Mouse (Mus musculus): ENCODE measurements around the gene Adamts8. TPM values are rescaled to one million over a fixed set of nuclear protein-coding genes. Genes with fewer than 3 reads are reported as not detected.

The Adamts8 gene
- polyA plus RNA-seq, 1 experiment from 2014 or later, result 4.1 TPM

- Histone ChIP-seq H3K27me3 (replicated peaks; ENCODE audit: control insufficient read depth, insufficient read depth, low read length) (no peaks in the 10 kb centered on the region), H3K27ac (ENCODE audit: low read depth, low read length) (no peak overlapping the region), H3K36me3 (ENCODE audit: control insufficient read depth, insufficient read depth) (no peaks in the 10 kb centered on the region), H3K4me1 (replicated peaks; ENCODE audit: control insufficient read depth, insufficient read depth, low read length) (no peaks in the 10 kb centered on the region), H3K4me2 (replicated peaks; ENCODE audit: low read depth) (no peak overlapping the region), H3K9ac (ENCODE audit: low read depth, low read length) (no peak overlapping the region), H3K9me3 (ENCODE audit: control insufficient read depth) (no peaks in the 10 kb centered on the region), H3K4me3 (ENCODE audit: low read depth, low read length) (no peak overlapping the region)
- TF ChIP-seq CTCF (IDR thresholded peaks at IDR 0.05; ENCODE audit: low read depth), result no peak
- ATAC-seq, result no peak
- WGBS, result 38% methylated on average over 3 of the region's 3 CpGs
Observed at GRCm38 (mm10) chr9:30912161-30912560, 30.2 kb upstream of the Adamts8 start.

DNA sequence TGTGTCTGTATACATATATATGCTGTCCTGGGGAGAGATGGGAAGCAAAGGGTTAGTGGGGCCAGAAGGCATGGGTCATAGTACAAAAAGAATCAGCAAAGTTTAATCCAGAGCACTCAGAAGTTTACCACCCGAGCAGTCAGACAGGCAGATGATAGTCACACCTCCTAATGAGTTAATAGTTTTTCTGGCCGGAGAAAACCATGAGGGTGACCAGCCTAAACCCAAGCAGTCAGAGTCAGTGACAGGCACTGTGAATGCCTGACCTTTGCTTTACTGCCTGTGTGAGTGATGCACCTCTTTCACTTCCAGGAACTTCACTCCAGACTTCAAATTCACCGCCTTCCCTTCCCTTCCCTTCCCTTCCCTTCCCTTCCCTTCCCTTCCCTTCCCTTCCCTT is 28.9 kb upstream of the Adamts8 start:
- Histone ChIP-seq H3K36me3 (ENCODE audit: control insufficient read depth, insufficient read depth) (no peaks in the 10 kb centered on the region), H3K9me3 (ENCODE audit: control insufficient read depth) (no peaks in the 10 kb centered on the region), H3K4me2 (replicated peaks; ENCODE audit: low read depth) (no peak overlapping the region), H3K27me3 (replicated peaks; ENCODE audit: control insufficient read depth, insufficient read depth, low read length) (no peaks in the 10 kb centered on the region), H3K9ac (ENCODE audit: low read depth, low read length) (no peak overlapping the region), H3K4me3 (ENCODE audit: low read depth, low read length) (no peak overlapping the region), H3K4me1 (replicated peaks; ENCODE audit: control insufficient read depth, insufficient read depth, low read length) (no peaks in the 10 kb centered on the region), H3K27ac (ENCODE audit: low read depth, low read length) (no peak overlapping the region)
- WGBS, result 48% methylated on average over 3 of the region's 3 CpGs
- TF ChIP-seq CTCF (IDR thresholded peaks at IDR 0.05; ENCODE audit: low read depth), result no peak
- ATAC-seq, result peak; percentile 43; the same call in 1 of the 2 replicates

DNA sequence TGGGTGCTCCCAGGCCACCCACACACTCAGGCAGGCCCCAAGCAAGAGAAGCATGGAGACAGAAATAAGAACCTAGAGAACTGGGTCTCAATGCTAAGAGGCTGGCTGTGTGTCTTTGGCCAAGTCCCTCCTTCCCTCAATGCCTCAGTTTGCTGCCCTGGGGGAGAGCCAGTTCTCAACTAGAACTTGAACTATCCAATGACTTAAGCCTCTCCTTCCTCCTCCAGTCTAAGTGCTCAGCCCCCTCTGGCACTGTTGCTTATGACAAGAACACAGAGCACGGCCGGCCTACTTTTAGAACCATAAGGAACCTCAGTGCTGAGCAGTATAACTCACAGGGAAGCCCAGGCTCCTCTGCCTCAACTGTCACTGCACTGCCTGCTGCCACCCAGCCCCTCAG is 28.1 kb upstream of the Adamts8 start:
- Histone ChIP-seq H3K4me2 (replicated peaks; ENCODE audit: low read depth) (no peak overlapping the region), H3K9me3 (ENCODE audit: control insufficient read depth) (no peaks in the 10 kb centered on the region), H3K9ac (ENCODE audit: low read depth, low read length) (no peak overlapping the region), H3K36me3 (ENCODE audit: control insufficient read depth, insufficient read depth) (no peaks in the 10 kb centered on the region), H3K27me3 (replicated peaks; ENCODE audit: control insufficient read depth, insufficient read depth, low read length) (no peaks in the 10 kb centered on the region), H3K27ac (ENCODE audit: low read depth, low read length) (no peak overlapping the region), H3K4me1 (replicated peaks; ENCODE audit: control insufficient read depth, insufficient read depth, low read length) (no peaks in the 10 kb centered on the region), H3K4me3 (ENCODE audit: low read depth, low read length) (no peak overlapping the region)
- ATAC-seq, result no peak
- 80% methylated on average over 2 of the region's 2 CpGs for WGBS
- TF ChIP-seq CTCF (IDR thresholded peaks at IDR 0.05; ENCODE audit: low read depth), result no peak

DNA sequence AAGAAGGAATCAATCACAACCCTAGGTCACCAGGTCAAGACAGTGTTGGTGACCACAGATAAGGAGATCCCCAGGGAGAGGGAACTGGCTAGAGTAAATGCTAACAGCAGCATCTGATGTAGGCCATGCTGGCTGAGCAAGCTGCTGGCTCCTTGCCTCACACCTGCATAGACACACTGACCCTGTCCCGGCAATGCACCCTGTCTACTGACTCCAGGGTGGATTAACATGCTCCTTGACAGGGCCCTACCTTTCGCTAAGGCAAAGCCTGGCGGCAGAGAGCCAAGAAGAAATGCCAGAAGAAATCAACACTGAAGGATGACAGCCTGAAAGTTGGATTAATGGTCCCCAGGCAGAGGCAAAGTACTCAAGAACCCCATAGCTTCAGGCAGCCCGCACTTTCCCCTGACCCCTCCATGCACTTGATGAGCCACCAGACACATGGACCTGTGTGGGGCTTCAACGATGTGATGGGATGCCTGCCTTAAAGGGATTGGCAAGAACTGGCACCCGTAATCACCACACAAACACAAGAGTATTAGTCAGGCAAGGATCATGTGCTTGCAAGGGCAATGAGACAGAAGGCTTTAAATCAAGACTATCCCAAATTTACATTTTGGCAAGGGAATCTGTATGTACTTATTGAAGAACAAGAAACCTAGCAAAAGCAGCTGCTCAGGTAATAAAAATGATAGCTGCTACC is 25.9 kb upstream of the Adamts8 start:
- no peak overlapping the region for H3K4me2 ChIP-seq (replicated peaks; ENCODE audit: low read depth)
- no peaks in the 10 kb centered on the region for H3K4me1 ChIP-seq (replicated peaks; ENCODE audit: control insufficient read depth, insufficient read depth, low read length)
- H3K36me3 ChIP-seq (ENCODE audit: control insufficient read depth, insufficient read depth), result no peaks in the 10 kb centered on the region
- no peak overlapping the region for H3K9ac ChIP-seq (ENCODE audit: low read depth, low read length)
- H3K4me3 ChIP-seq (ENCODE audit: low read depth, low read length), result no peak overlapping the region
- TF ChIP-seq CTCF (IDR thresholded peaks at IDR 0.05; ENCODE audit: low read depth), result no peak
- H3K27me3 ChIP-seq (replicated peaks; ENCODE audit: control insufficient read depth, insufficient read depth, low read length), result peaks cover 14% of the 10 kb centered on the region
- no peaks in the 10 kb centered on the region for H3K9me3 ChIP-seq (ENCODE audit: control insufficient read depth)
- WGBS, result 74% methylated on average over 6 of the region's 6 CpGs
- ATAC-seq, result no peak
- H3K27ac ChIP-seq (ENCODE audit: low read depth, low read length), result no peak overlapping the region

GRCm38 (mm10) chr9:30918466-30919356 is 23.7 kb upstream of the Adamts8 start:
- WGBS, result 50% methylated on average over 12 of the region's 12 CpGs
- 0 out of 2 replicates have a peak, but pooled peaks have one; percentile 17 for ATAC-seq

DNA sequence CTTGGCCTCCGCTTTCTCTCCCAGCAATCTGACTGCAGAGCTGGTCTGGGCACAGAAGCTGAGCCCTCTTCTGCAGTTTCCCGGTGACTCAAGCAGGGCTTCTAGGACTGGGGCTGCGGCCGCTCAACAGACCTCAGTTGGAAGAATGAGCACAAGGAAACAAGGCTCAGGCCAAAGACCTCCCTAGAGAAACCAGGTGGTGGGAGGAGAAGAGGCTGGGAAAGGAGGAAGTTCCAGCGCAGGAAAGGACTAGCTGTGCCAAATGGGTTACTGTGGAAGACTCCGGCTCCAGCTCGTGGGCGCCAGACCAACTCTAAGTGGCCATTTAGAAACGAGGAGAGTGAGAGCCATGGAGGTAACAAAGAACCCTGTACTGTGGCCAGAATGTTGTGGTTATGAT is 22.7 kb upstream of the Adamts8 start:
- H3K9ac ChIP-seq (ENCODE audit: low read depth, low read length), result no peak overlapping the region
- no peak overlapping the region for H3K4me3 ChIP-seq (ENCODE audit: low read depth, low read length)
- no peak overlapping the region for H3K27ac ChIP-seq (ENCODE audit: low read depth, low read length)
- no peak for ATAC-seq
- WGBS, result 73% methylated on average over 9 of the region's 9 CpGs
- H3K4me1 ChIP-seq (replicated peaks; ENCODE audit: control insufficient read depth, insufficient read depth, low read length), result no peaks in the 10 kb centered on the region
- no peaks in the 10 kb centered on the region for H3K36me3 ChIP-seq (ENCODE audit: control insufficient read depth, insufficient read depth)
- peaks cover 32% of the 10 kb centered on the region for H3K27me3 ChIP-seq (replicated peaks; ENCODE audit: control insufficient read depth, insufficient read depth, low read length)
- no peaks in the 10 kb centered on the region for H3K9me3 ChIP-seq (ENCODE audit: control insufficient read depth)
- no peak overlapping the region for H3K4me2 ChIP-seq (replicated peaks; ENCODE audit: low read depth)
- no peak for TF ChIP-seq CTCF (IDR thresholded peaks at IDR 0.05; ENCODE audit: low read depth)

More at GRCm38 (mm10) chr9:30918466-30919356, 23.7 kb upstream of the Adamts8 start:
- Histone ChIP-seq H3K9me3 (ENCODE audit: control insufficient read depth) (no peaks in the 10 kb centered on the region), H3K4me2 (replicated peaks; ENCODE audit: low read depth) (no peak overlapping the region), H3K27me3 (replicated peaks; ENCODE audit: control insufficient read depth, insufficient read depth, low read length) (peaks cover 32% of the 10 kb centered on the region), H3K27ac (ENCODE audit: low read depth, low read length) (no peak overlapping the region), H3K36me3 (ENCODE audit: control insufficient read depth, insufficient read depth) (no peaks in the 10 kb centered on the region), H3K9ac (ENCODE audit: low read depth, low read length) (no peak overlapping the region), H3K4me1 (replicated peaks; ENCODE audit: control insufficient read depth, insufficient read depth, low read length) (no peaks in the 10 kb centered on the region), H3K4me3 (ENCODE audit: low read depth, low read length) (no peak overlapping the region)
- TF ChIP-seq CTCF (IDR thresholded peaks at IDR 0.05; ENCODE audit: low read depth), result no peak

Measured in intestine, postnatal 0 days (tissue).